Mouse (Mus musculus): ENCODE results near the gene Fcer2a. TPM values are rescaled to one million over a fixed set of nuclear protein-coding genes. Genes with fewer than 3 reads are reported as not detected.

Gene Fcer2a
- total RNA-seq, 1 experiment = 0.18 TPM

DNA sequence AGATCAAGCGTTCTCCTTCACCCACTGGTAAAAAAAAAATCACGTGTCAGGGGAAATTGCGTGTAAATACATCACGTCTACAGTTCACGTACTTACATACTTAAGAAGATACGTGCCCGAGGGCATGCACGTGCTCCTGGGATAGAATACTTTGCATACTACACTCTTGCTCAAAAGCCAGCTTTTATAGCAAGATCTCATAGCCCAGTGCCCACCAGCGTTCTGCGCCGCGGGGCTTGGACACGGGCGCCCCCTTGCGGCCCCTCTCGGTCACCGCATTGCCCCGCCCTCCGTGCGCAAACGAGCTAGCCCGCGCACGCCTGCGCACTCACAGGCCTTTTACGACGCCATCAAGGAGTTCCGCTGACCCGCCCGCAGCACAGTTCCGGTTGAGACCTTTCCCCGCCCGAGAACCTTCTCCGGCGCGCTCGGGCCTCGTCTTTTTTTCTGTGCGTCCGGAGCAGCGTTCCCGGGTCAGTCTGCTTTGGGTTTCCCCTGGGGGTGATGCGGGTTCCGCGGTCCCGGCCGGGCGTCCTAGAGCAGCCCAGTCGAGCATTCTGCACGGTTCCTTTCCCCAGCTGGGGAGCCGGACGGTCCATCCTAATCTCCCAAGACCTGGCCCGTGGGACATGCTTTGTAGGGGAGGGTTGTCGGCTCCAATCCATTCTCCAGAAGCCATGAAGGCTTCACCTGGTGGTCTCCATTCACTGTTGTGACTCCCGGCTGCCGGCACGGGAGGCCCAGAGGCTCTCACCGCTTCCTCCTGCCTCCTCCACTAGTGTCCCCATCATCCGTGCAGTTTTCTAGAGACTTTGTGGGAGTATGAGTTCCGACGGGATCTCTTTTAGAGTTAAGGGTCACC lies 17.6 kb downstream of the Fcer2a start, which contains the start of gene Trappc5:
Gene Trappc5 (plus strand): TSS at position 169 of the 862 bp plus-strand sequence.
- Histone ChIP-seq H3K4me1 (ENCODE audit: control insufficient read depth in 2 of 2, insufficient read depth in 2 of 2, low read length in 2 of 2, poor library complexity in 1 of 2) (peaks cover 4 to 5% of the 10 kb centered on the region in 2 experiments; a peak in 3 of 4 replicates), H3K9ac (ENCODE audit: insufficient read depth, low read depth, low read length, poor library complexity, severe bottlenecking) (peak within 1 kb of the TSS; percentile 91), H3K36me3 (ENCODE audit: control insufficient read depth, insufficient read depth, low read length, poor library complexity, severe bottlenecking) (peaks cover 10% of the 10 kb centered on the region), H3K9me3 (ENCODE audit: control insufficient read depth, insufficient read depth, low read depth, low read length) (no peaks in the 10 kb centered on the region), H3K4me3 (ENCODE audit: insufficient read depth in 1 of 2, low read depth in 1 of 2, low read length in 2 of 2, poor library complexity in 1 of 2, severe bottlenecking in 1 of 2) (peak within 1 kb of the TSS; percentile 87 to 89), H3K27ac (ENCODE audit: insufficient read depth, low read depth, low read length, poor library complexity, severe bottlenecking) (peak within 1 kb of the TSS; percentile 65)
- in situ Hi-C loops (cut with MboI; ENCODE audit: low sequenced_read_pairs in 2 of 2, unreplicated experiment in 2 of 2) = loop anchor here in 1 of 2 experiments (10.0 kb wide), 1 partner anchor 392 kb away; no protein-coding TSS in a partner anchor
- TF ChIP-seq ZNF384 (IDR thresholded peaks at IDR 0.05; ENCODE audit: low read depth, low read length) (peak; percentile 63), CHD2 (IDR thresholded peaks at IDR 0.05; ENCODE audit: low read depth, low read length) (no peak), HCFC1 (IDR thresholded peaks at IDR 0.05; ENCODE audit: borderline replicate concordance, insufficient read depth, low read length) (no peak), ZC3H11A (IDR thresholded peaks at IDR 0.05; ENCODE audit: borderline replicate concordance, low read depth, low read length) (peak; percentile 74; the same call in 1 of the 2 replicates), MAFK (IDR thresholded peaks at IDR 0.05; ENCODE audit: insufficient read depth, low read depth, low read length) (no peak)
- DNase-seq (ENCODE audit: low read depth, low spot score) = peak; percentile 89

DNA sequence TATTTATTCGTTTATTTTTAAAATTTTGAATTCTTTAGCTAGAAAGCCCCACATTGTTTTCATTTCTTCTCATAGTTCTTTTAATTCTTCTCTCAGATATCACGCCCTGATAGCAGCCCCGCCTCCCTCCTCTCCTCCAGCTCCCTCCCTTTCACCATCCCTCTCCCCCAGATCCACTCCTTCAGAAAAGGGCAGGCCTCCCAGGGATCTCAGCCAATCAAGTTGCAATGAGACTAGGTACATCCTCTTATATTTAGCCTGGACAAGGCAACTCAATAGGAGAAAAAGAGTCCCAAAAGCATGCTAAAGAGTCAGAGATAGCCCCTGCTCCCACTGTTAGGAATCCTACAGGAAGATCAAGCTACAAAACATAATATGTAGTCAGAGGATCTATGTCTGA lies 19.3 kb downstream of the Fcer2a start:
- in situ Hi-C loops (cut with MboI; ENCODE audit: low sequenced_read_pairs in 2 of 2, unreplicated experiment in 2 of 2) = loop anchor here in 1 of 2 experiments (10.0 kb wide), 1 partner anchor 390 kb away; no protein-coding TSS in a partner anchor
- Histone ChIP-seq H3K9ac (ENCODE audit: insufficient read depth, low read depth, low read length, poor library complexity, severe bottlenecking) (no peak overlapping the region), H3K4me3 (ENCODE audit: insufficient read depth in 1 of 2, low read depth in 1 of 2, low read length in 2 of 2, poor library complexity in 1 of 2, severe bottlenecking in 1 of 2) (no peak overlapping the region), H3K9me3 (ENCODE audit: control insufficient read depth, insufficient read depth, low read depth, low read length) (no peaks in the 10 kb centered on the region), H3K4me1 (ENCODE audit: control insufficient read depth in 2 of 2, insufficient read depth in 2 of 2, low read length in 2 of 2, poor library complexity in 1 of 2) (peaks cover 4 to 8% of the 10 kb centered on the region in 2 experiments; a peak in 3 of 4 replicates), H3K27ac (ENCODE audit: insufficient read depth, low read depth, low read length, poor library complexity, severe bottlenecking) (no peak overlapping the region), H3K36me3 (ENCODE audit: control insufficient read depth, insufficient read depth, low read length, poor library complexity, severe bottlenecking) (peaks cover 7% of the 10 kb centered on the region)
- no peak for TF ChIP-seq HCFC1 (IDR thresholded peaks at IDR 0.05; ENCODE audit: borderline replicate concordance, insufficient read depth, low read length)
- TF ChIP-seq ZNF384 (IDR thresholded peaks at IDR 0.05; ENCODE audit: low read depth, low read length) = no peak
- no peak for TF ChIP-seq ZC3H11A (IDR thresholded peaks at IDR 0.05; ENCODE audit: borderline replicate concordance, low read depth, low read length)
- TF ChIP-seq CHD2 (IDR thresholded peaks at IDR 0.05; ENCODE audit: low read depth, low read length) = no peak
- TF ChIP-seq MAFK (IDR thresholded peaks at IDR 0.05; ENCODE audit: insufficient read depth, low read depth, low read length) = no peak
- DNase-seq (ENCODE audit: low read depth, low spot score) = no peak

DNA sequence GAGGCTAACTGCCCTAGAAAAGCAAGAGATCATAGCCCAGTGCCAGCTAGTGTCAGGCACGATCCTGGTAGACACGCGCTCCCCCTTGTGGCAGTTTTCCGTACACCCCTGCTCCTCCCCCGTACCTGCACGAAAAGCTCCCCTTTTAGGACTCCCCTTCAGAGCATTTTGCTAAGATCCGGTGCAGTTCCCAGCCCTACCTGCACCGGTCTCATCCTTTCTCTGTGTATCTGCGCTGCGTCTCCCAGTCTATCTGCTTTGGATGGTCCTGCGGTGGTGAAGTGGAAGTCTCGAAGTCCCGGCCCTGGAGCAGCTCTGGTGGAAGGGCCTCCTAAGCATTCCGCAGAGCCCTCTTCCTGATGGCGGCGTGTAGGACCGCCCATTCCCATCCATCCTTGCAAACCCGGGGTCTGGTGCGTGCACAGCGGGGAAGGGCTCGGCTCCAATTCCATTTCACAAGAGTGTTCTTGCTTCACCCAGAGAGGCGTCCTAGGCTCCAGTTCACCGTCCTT lies 21.9 kb downstream of the Fcer2a start, which contains the start of gene Fcor:
Gene Fcor (minus strand): TSS at position 383 of the 512 bp plus-strand sequence.
- Histone ChIP-seq H3K27ac (ENCODE audit: insufficient read depth, low read depth, low read length, poor library complexity, severe bottlenecking) (peak within 1 kb of the TSS; percentile 38; the same call in 1 of the 2 replicates), H3K4me3 (ENCODE audit: insufficient read depth in 1 of 2, low read depth in 1 of 2, low read length in 2 of 2, poor library complexity in 1 of 2, severe bottlenecking in 1 of 2) (peak within 1 kb of the TSS; percentile 72 to 80), H3K9ac (ENCODE audit: insufficient read depth, low read depth, low read length, poor library complexity, severe bottlenecking) (peak within 1 kb of the TSS; percentile 54; the same call in 1 of the 2 replicates), H3K4me1 (ENCODE audit: control insufficient read depth in 2 of 2, insufficient read depth in 2 of 2, low read length in 2 of 2, poor library complexity in 1 of 2) (peaks cover 0 to 6% of the 10 kb centered on the region in 2 experiments; a peak in 2 of 4 replicates), H3K9me3 (ENCODE audit: control insufficient read depth, insufficient read depth, low read depth, low read length) (no peaks in the 10 kb centered on the region), H3K36me3 (ENCODE audit: control insufficient read depth, insufficient read depth, low read length, poor library complexity, severe bottlenecking) (no peaks in the 10 kb centered on the region)
- TF ChIP-seq ZNF384 (IDR thresholded peaks at IDR 0.05; ENCODE audit: low read depth, low read length) (no peak), CHD2 (IDR thresholded peaks at IDR 0.05; ENCODE audit: low read depth, low read length) (no peak), HCFC1 (IDR thresholded peaks at IDR 0.05; ENCODE audit: borderline replicate concordance, insufficient read depth, low read length) (peak; percentile 61; the same call in 1 of the 2 replicates), MAFK (IDR thresholded peaks at IDR 0.05; ENCODE audit: insufficient read depth, low read depth, low read length) (no peak), ZC3H11A (IDR thresholded peaks at IDR 0.05; ENCODE audit: borderline replicate concordance, low read depth, low read length) (peak; percentile 17; the same call in 1 of the 2 replicates)
- in situ Hi-C loops (cut with MboI; ENCODE audit: low sequenced_read_pairs in 2 of 2, unreplicated experiment in 2 of 2) = loop anchor here in 1 of 2 experiments (10.0 kb wide), 1 partner anchor 387 kb away; no protein-coding TSS in a partner anchor
- DNase-seq (ENCODE audit: low read depth, low spot score) = peak; percentile 79

DNA sequence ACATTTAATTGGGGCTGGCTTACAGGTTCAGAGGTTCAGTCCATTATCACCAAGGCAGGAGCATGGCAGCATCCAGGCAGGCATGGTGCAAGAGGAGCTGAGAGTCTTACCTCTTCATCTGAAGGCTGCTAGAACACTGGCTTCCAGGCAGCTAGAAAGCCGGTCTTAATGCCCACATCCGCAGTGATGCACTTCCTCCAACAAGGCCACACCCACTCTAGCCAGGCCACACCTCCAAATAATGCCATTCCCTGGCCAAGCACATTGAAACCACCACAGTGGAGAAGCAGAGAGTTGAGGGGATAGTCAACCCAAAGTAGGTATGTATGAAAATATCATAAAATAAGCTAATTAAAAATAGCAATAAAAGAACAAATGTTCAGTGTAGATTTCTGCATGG lies 23.6 kb downstream of the Fcer2a start:
- no peaks in the 10 kb centered on the region for H3K36me3 ChIP-seq (ENCODE audit: control insufficient read depth, insufficient read depth, low read length, poor library complexity, severe bottlenecking)
- in situ Hi-C loops (cut with MboI; ENCODE audit: low sequenced_read_pairs in 2 of 2, unreplicated experiment in 2 of 2) = loop anchor here in 1 of 2 experiments (10.0 kb wide), 1 partner anchor 386 kb away; no protein-coding TSS in a partner anchor
- H3K4me1 ChIP-seq (ENCODE audit: control insufficient read depth in 2 of 2, insufficient read depth in 2 of 2, low read length in 2 of 2, poor library complexity in 1 of 2) = peaks cover 3 to 4% of the 10 kb centered on the region in 2 experiments; a peak in 1 of 4 replicates
- no peak overlapping the region for H3K9ac ChIP-seq (ENCODE audit: insufficient read depth, low read depth, low read length, poor library complexity, severe bottlenecking)
- H3K27ac ChIP-seq (ENCODE audit: insufficient read depth, low read depth, low read length, poor library complexity, severe bottlenecking) = no peak overlapping the region
- TF ChIP-seq CHD2 (IDR thresholded peaks at IDR 0.05; ENCODE audit: low read depth, low read length) (no peak), HCFC1 (IDR thresholded peaks at IDR 0.05; ENCODE audit: borderline replicate concordance, insufficient read depth, low read length) (no peak), ZNF384 (IDR thresholded peaks at IDR 0.05; ENCODE audit: low read depth, low read length) (no peak), MAFK (IDR thresholded peaks at IDR 0.05; ENCODE audit: insufficient read depth, low read depth, low read length) (no peak), ZC3H11A (IDR thresholded peaks at IDR 0.05; ENCODE audit: borderline replicate concordance, low read depth, low read length) (no peak)
- DNase-seq (ENCODE audit: low read depth, low spot score) = no peak
- no peak overlapping the region for H3K4me3 ChIP-seq (ENCODE audit: insufficient read depth in 1 of 2, low read depth in 1 of 2, low read length in 2 of 2, poor library complexity in 1 of 2, severe bottlenecking in 1 of 2)
- no peaks in the 10 kb centered on the region for H3K9me3 ChIP-seq (ENCODE audit: control insufficient read depth, insufficient read depth, low read depth, low read length)

Data from ES-E14 (cell line).